Mouse (Mus musculus): ENCODE results near the gene Fat3. TPM values are rescaled to one million over a fixed set of nuclear protein-coding genes. Genes with fewer than 3 reads are reported as not detected.
A peak's percentile ranks its signal among the peaks of the same experiment; 100 is the strongest.

Fat3 gene
- polyA plus RNA-seq (2015; fragmentation: Nextera tagmentation; extraction: Ambion mirVana) = 7.8 and 10.2 TPM in 2 replicates

DNA sequence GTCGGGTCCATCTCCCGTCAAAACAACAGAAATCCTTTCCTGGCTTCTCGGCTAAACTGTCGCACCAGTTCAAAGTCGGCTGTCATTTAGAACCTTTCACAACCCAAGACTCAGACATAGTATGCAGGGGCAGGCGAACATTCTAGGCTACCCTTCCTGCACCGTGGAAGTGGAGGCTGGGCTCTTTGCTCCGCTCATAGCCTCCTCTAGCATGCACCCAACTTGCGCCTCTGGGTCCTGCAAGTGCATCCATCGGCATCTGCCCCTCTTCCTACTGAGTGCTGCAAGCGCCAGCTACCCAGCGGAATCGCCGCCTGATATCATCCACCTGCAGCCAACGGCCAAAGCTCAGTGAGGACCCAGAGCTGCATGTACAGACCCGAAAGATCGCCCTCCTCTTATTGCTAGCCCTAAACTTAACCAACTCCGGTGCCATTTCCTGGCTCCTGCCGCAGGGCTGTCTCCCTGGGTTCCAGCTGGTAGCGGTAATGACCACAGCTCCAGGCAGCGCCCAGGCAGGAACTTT is at the start of gene Fat3:
Fat3 (minus strand) TSS at position 100 of the 526 bp plus-strand sequence.
- peak within 1 kb of the TSS; percentile 82 for H3K4me3 ChIP-seq (replicated peaks)
- under 1% methylated on average over 21 of the region's 21 CpGs for WGBS
- H3K27ac ChIP-seq (replicated peaks) = peak within 1 kb of the TSS; percentile 93
- H3K27me3 ChIP-seq (replicated peaks) = no peaks in the 10 kb centered on the region
- ATAC-seq (ENCODE audit: low FRiP score) = peak; percentile 37
- peak within 1 kb of the TSS; percentile 92 for H3K9ac ChIP-seq (replicated peaks)
- H3K9me3 ChIP-seq (replicated peaks) = no peaks in the 10 kb centered on the region
- no peaks in the 10 kb centered on the region for H3K36me3 ChIP-seq
- peaks cover 20% of the 10 kb centered on the region for H3K4me1 ChIP-seq
- H3K4me2 ChIP-seq = peak within 1 kb of the TSS; percentile 68

DNA sequence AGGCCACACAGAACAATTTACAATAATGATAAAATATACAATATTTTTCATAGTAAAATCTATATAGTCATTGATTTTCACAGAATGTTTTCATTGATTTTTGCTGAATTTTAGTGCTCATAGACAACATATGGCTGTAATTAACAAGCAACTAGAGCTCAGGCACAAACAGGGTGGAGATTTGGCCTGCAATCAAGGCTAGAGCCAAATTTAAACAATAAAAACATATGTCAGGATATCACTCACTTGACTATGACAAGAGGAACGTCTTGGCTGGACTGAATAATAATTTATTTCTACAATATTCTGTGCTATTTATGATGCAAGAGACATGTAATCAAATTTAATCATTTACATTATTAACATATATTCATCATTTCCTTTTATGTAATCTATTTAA is 31.8 kb upstream of the Fat3 start:
- Histone ChIP-seq H3K4me1 (no peaks in the 10 kb centered on the region), H3K27me3 (replicated peaks) (no peaks in the 10 kb centered on the region), H3K4me3 (replicated peaks) (no peak overlapping the region), H3K4me2 (no peak overlapping the region), H3K9ac (replicated peaks) (no peak overlapping the region), H3K36me3 (no peaks in the 10 kb centered on the region), H3K27ac (replicated peaks) (no peak overlapping the region), H3K9me3 (replicated peaks) (no peaks in the 10 kb centered on the region)
- 32% methylated on average over 1 of the region's 1 CpGs for WGBS
- no peak for ATAC-seq (ENCODE audit: low FRiP score)

DNA sequence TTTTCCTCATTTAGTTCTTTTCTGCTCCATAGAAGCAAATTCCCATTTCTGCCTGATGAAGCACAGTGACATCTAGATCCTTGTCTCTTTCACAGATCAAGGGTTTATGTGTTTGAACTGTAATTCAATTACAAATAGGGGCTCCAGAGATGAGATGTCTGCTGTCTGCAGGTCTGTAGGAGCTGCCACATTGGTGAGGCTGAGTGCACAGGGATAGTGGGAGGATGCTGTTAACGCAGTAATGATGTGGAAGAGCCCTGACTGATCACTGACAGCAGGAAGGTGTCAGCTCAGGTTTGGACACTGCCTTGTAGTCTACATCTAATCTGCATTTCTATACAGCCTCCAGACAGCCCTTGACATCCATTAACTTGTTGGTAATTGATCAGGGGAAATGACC is 16.5 kb upstream of the Fat3 start:
- Histone ChIP-seq H3K4me3 (replicated peaks) (no peak overlapping the region), H3K9ac (replicated peaks) (no peak overlapping the region), H3K4me1 (no peaks in the 10 kb centered on the region), H3K27me3 (replicated peaks) (no peaks in the 10 kb centered on the region), H3K36me3 (no peaks in the 10 kb centered on the region), H3K4me2 (no peak overlapping the region), H3K9me3 (replicated peaks) (no peaks in the 10 kb centered on the region), H3K27ac (replicated peaks) (no peak overlapping the region)
- WGBS = 45% methylated on average over 1 of the region's 1 CpGs
- ATAC-seq (ENCODE audit: low FRiP score) = no peak

DNA sequence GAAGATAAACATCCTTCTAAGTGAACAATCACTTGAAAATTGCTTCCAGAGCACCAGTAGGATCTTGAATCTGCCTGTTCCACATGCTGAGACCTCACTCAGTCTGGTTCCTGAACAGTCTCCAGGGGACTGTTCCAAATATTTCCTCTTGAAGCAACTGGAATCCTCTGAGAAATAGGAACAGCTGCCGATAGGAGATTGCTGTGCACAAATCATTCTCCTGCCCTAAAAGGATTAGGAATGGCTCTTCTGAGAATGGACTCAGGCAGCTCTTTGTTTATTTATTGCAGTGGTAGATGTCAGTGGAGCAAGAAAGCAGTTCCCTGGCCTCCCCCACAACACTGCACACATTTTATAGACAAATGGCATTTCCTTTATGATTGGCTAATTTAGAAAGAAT is 10.9 kb upstream of the Fat3 start:
- no peaks in the 10 kb centered on the region for H3K9me3 ChIP-seq (replicated peaks)
- no peak overlapping the region for H3K9ac ChIP-seq (replicated peaks)
- no peak overlapping the region for H3K4me3 ChIP-seq (replicated peaks)
- ATAC-seq (ENCODE audit: low FRiP score) = no peak
- H3K36me3 ChIP-seq = no peaks in the 10 kb centered on the region
- H3K4me2 ChIP-seq = no peak overlapping the region
- no peak overlapping the region for H3K27ac ChIP-seq (replicated peaks)
- H3K27me3 ChIP-seq (replicated peaks) = no peaks in the 10 kb centered on the region
- 0 out of 2 replicates have a peak, but pooled peaks cover 4% of the 10 kb centered on the region for H3K4me1 ChIP-seq
- WGBS = 3% methylated on average over 1 of the region's 1 CpGs

DNA sequence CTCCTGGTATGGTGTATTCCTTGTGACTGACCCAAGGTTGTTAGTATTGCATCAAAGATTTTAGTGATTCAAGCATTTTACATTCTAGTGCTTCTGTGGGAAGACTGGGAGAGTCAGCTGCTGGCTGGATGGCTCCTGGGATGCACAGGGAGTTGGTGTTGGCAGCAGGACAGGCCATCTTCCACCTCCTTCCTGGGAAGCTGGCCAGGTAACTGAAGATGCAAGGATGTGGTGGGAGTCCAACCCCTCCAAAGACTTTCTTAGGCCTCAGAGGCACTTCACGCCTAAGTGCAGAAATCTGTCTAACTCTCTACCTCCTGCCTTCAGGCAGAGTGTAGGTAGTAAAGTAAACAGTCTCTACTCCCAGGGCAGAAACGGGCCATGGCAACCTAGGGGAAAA is 2.7 kb upstream of the Fat3 start:
- Histone ChIP-seq H3K9me3 (replicated peaks) (no peaks in the 10 kb centered on the region), H3K36me3 (no peaks in the 10 kb centered on the region), H3K9ac (replicated peaks) (no peak overlapping the region), H3K27ac (replicated peaks) (no peak overlapping the region), H3K4me3 (replicated peaks) (no peak overlapping the region), H3K27me3 (replicated peaks) (no peaks in the 10 kb centered on the region), H3K4me2 (no peak overlapping the region), H3K4me1 (peaks cover 13% of the 10 kb centered on the region)
- WGBS = 44% methylated on average over 2 of the region's 2 CpGs
- ATAC-seq (ENCODE audit: low FRiP score) = no peak

DNA sequence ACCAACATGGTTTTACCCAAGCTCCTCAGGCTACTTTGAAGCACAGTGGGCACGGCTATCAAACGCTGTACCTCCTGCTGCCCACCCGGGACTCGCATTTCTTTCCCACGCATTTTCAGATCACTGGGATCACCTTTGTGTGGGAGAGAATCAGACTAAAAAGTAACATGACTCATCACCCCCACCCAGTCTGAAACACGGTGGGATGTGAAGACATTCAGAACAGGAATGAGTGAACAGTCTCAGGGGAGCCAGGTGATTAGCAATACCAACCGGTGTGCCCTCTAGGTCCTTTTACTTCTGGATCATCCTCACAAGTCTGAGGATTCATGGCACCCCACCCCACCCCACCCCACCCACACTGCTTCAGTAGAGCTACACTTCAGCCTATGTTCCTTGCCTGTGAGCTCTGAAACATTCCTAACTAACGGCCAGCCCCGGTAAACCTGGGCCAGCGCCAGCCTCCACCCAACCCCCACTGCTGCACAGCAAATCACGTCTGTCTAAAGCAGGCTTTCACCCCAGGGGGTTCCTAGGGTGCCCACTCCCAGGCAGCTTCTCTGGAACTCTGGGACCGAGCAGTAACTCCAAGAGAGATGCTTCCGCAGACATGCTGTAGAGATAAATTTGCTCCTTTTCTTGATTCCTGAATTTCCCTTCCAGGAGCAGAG is 1.7 kb upstream of the Fat3 start:
- Histone ChIP-seq H3K9ac (replicated peaks) (peak overlapping the region; percentile 92), H3K9me3 (replicated peaks) (no peaks in the 10 kb centered on the region), H3K4me3 (replicated peaks) (peak overlapping the region; percentile 82), H3K27me3 (replicated peaks) (no peaks in the 10 kb centered on the region), H3K36me3 (no peaks in the 10 kb centered on the region), H3K4me1 (peaks cover 20% of the 10 kb centered on the region), H3K4me2 (peak overlapping the region; percentile 68), H3K27ac (replicated peaks) (peak overlapping the region; percentile 93)
- no peak for ATAC-seq (ENCODE audit: low FRiP score)
- WGBS = 9% methylated on average over 13 of the region's 13 CpGs

DNA sequence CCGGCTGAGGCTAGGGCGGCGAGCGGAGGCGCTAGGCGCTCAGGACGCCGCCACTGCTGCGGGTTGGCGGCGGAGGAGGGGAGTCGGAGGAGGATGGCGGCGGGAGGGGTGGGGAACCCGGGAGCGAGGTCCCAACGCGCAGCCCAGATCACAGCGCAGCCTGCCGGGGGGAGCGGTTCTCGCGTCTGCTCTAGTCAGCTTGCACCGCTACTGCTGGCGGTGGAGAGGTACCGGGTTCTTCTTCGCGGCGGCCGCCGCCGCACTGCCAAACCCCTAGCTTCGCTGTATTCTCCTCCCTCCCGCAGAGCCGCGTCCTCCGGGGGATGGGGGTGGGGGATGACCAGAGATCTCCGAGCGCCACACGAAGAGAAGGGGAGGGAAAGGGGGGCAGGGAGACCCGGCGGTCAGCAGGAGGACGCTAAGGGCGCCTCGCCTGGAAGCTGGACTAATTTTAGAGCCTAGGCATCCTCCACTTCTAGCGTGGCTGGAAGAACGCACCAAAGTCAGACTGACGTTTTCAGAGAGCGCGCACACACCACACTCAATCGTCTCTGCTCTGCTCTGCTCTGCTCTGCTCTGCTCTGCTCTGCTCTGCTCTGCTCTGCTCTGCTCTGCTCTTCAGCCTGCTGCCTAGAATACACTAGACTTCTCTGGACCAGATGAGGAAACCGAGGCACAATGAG is 1.0 kb upstream of the Fat3 start:
- Histone ChIP-seq H3K27ac (replicated peaks) (peak overlapping the region; percentile 93), H3K36me3 (no peaks in the 10 kb centered on the region), H3K4me3 (replicated peaks) (peak overlapping the region; percentile 82), H3K27me3 (replicated peaks) (no peaks in the 10 kb centered on the region), H3K4me1 (peaks cover 20% of the 10 kb centered on the region), H3K9me3 (replicated peaks) (no peaks in the 10 kb centered on the region), H3K4me2 (peak overlapping the region; percentile 68), H3K9ac (replicated peaks) (peak overlapping the region; percentile 92)
- ATAC-seq (ENCODE audit: low FRiP score) = peak; percentile 84
- under 1% methylated on average over 50 of the region's 52 CpGs for WGBS

DNA sequence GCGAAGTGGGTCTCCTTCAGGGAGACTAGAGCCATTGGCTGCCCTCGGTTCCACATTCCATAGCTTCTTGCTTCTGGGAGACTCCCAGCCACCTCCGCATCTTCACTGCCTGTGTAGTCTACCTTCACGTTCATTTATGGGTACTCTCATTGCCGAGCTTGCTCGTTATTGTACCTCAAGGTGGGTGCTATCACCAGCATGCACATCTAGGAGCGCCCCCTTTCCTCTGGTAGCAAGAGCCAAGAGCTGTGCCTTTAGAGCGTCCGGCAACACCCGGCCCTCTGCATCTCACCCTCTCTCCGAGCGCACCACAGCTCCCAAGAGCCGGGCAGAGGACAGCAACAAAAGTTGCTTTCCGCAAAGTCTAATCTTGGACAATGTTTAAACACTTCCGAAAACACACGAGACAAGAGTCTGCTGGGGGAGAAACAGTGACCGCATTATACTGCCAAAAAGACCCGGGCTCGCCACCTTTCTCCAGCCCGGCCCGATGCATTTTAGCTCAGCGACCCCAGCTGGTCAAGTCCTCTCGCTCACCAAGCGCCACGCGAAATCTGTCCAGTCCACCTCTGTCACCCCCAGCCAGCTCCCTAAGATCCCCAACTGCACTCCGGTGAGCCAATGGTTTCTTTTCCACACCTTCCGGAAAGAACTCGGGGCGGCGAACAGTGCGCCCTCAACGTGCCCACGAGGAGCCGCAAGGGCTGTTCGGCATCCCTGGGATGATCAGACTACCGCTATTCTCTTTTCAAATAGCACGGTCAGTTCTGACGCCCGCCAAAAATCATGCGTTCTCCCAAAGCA is 501 bp downstream of the Fat3 start:
- Histone ChIP-seq H3K27ac (replicated peaks) (peak overlapping the region; percentile 93), H3K4me1 (peaks cover 20% of the 10 kb centered on the region), H3K27me3 (replicated peaks) (no peaks in the 10 kb centered on the region), H3K4me2 (peak overlapping the region; percentile 68), H3K4me3 (replicated peaks) (peak overlapping the region; percentile 82), H3K36me3 (no peaks in the 10 kb centered on the region), H3K9me3 (replicated peaks) (no peaks in the 10 kb centered on the region), H3K9ac (replicated peaks) (peak overlapping the region; percentile 92)
- peak; percentile 65 for ATAC-seq (ENCODE audit: low FRiP score)
- under 1% methylated on average over 41 of the region's 41 CpGs for WGBS

DNA sequence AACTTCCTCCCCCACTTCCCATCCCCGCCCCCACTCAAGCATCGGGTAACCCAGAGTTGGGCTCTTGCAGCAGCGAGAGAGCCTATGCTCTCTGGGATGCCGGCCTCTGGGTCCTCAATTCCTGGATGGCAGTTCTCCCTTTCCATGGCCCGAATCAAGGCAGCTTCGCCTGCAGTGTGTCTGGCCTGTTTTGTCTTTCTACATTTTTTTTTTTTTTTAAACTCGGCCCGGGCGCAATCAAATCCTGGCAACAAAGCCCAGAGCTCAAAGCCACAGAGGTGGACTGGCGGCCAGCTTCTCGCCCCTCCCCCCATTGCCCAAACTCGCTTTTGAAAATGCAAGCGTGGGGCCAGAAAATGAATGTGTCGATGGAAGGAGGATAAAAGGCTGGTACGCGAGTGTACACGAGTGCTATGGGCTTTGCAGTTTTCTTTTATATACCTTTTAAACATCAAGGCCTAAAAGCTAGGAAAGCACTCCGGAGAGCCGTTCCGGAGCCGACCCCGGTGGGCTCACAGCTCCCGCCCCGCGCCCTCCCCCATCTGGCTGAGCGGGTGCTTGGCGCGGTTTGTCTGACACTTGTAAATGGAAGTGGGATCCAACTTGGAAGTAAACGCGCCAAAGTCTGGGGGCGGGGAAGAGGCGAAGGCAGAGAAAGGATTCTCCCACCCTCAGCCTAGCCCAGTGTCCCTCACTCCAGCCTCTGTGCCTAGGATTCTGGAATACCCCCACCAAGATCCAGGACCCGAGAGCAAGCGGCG is 1.3 kb downstream of the Fat3 start:
- Histone ChIP-seq H3K4me2 (peak overlapping the region; percentile 68), H3K9me3 (replicated peaks) (no peaks in the 10 kb centered on the region), H3K4me3 (replicated peaks) (peak overlapping the region; percentile 82), H3K9ac (replicated peaks) (peak overlapping the region; percentile 92), H3K4me1 (peaks cover 20% of the 10 kb centered on the region), H3K27ac (replicated peaks) (peak overlapping the region; percentile 93), H3K36me3 (no peaks in the 10 kb centered on the region), H3K27me3 (replicated peaks) (no peaks in the 10 kb centered on the region)
- WGBS = under 1% methylated on average over 35 of the region's 35 CpGs
- peak; percentile 37 for ATAC-seq (ENCODE audit: low FRiP score)

DNA sequence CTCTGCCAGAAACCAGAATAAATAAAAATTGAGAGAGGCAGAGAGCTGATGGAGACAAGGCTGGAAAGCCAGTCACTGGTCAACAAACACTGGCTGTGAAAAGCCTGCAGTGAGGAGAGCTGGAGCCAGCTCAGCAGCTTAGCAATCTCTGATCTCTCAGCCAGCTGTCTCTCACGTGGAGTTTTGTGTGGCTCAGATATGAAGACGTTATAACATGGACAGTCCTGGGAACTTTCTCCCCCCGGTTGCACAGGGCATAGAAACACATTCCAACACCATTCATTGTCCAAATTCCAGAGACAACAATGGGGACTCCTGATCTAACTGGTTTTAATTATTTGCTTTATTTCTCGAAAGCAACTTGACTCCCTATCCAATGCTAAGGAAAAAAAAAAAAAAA is 2.2 kb downstream of the Fat3 start:
- Histone ChIP-seq H3K9me3 (replicated peaks) (no peaks in the 10 kb centered on the region), H3K4me1 (peaks cover 20% of the 10 kb centered on the region), H3K9ac (replicated peaks) (no peak overlapping the region), H3K36me3 (no peaks in the 10 kb centered on the region), H3K27me3 (replicated peaks) (no peaks in the 10 kb centered on the region), H3K27ac (replicated peaks) (peak overlapping the region; percentile 35), H3K4me3 (replicated peaks) (peak overlapping the region; percentile 82), H3K4me2 (peak overlapping the region; percentile 68)
- no peak for ATAC-seq (ENCODE audit: low FRiP score)
- 3% methylated on average over 4 of the region's 4 CpGs for WGBS

DNA sequence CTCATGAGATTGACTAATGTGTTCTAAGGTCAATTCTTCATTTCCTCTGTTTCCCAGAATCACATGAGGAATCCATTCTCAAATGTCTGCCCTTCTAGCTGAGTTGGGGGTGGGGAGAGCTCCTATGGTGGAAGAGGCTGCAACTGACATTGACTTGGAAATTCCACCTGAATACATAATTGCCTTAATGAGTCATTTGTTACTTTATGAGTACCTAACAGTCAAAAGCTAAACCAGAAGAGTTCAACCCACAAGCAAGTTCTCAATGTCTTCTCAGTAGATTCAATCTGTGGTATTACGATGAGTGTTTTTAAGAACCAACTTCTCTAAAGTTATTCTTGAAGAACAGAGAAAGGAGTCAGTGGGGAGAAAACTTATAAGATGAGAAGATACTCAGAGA is 3.7 kb downstream of the Fat3 start:
- Histone ChIP-seq H3K9me3 (replicated peaks) (no peaks in the 10 kb centered on the region), H3K9ac (replicated peaks) (no peak overlapping the region), H3K4me2 (no peak overlapping the region), H3K4me3 (replicated peaks) (no peak overlapping the region), H3K36me3 (no peaks in the 10 kb centered on the region), H3K27me3 (replicated peaks) (no peaks in the 10 kb centered on the region), H3K4me1 (peaks cover 10% of the 10 kb centered on the region), H3K27ac (replicated peaks) (no peak overlapping the region)
- no peak for ATAC-seq (ENCODE audit: low FRiP score)
- 98% methylated on average over 1 of the region's 1 CpGs for WGBS

Data from neural tube, embryonic 15.5 days (tissue).